Mouse (Mus musculus): ENCODE results near the gene Mup15. TPM values are rescaled to one million over a fixed set of nuclear protein-coding genes. Genes with fewer than 3 reads are reported as not detected.
"Not testable (repeated sequence)": the region's sequence is repeated elsewhere in the genome, so short reads cannot be mapped to it uniquely, and the experiment has no call there.

Gene Mup15
- total RNA-seq (2021), result not detected
- long read RNA-seq, experiment 1, result 0 reads
- long read RNA-seq, experiment 2, result 0 reads

DNA sequence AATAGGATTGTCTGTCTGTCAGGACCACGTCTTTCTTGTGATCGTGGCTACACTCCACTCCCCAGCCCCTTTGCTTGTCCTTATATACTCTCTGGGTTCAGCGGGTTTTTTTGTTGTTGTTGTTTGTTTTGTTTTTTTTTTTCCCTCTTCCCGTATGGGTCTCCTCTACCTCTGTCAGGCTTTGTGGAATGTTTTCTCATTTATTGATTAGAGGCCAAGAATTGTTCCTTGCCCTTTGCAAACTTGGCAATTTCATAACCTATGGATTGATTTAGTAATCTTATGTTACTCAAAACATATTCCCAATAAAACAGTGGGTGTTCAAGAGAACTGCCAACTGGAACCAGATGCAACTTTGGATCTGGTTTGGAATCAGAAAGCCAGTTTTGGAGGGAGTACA lies at the start of gene Mup15:
Gene Mup15 (minus strand): TSS at position 101 of the 400 bp plus-strand sequence.
- intact Hi-C loops (cut with DNase I); H3K27ac ChIP-seq; DNase-seq (ENCODE audit: extremely low spot score in 1 of 2, low spot score in 2 of 2); H3K4me3 ChIP-seq: not testable (repeated sequence)

Other genes starting within 250 kb of the Mup15 start
- gene Mup13, start 211.5 kb downstream of the Mup15 start, total RNA-seq (2021), result not detected
- not detected for gene Mup14, start 135.7 kb downstream of the Mup15 start, total RNA-seq (2021)
- not detected for gene Mup16, start 79.8 kb upstream of the Mup15 start, total RNA-seq (2021)
- not detected for gene Mup17, start 156.1 kb upstream of the Mup15 start, total RNA-seq (2021)
- not detected for gene Mup18, start 234.4 kb upstream of the Mup15 start, total RNA-seq (2021)